Mouse (Mus musculus): ENCODE measurements at regions not wholly inside any gene's neighbourhood (a gene's known extent, or its start where the extent isn't known, plus 50 kb on each side); places are given as distances from the start of the nearest gene placed in this dataset.
"Not testable (repeated sequence)": the region's sequence is repeated elsewhere in the genome, so short reads cannot be mapped to it uniquely, and the experiment has no call there.

DNA sequence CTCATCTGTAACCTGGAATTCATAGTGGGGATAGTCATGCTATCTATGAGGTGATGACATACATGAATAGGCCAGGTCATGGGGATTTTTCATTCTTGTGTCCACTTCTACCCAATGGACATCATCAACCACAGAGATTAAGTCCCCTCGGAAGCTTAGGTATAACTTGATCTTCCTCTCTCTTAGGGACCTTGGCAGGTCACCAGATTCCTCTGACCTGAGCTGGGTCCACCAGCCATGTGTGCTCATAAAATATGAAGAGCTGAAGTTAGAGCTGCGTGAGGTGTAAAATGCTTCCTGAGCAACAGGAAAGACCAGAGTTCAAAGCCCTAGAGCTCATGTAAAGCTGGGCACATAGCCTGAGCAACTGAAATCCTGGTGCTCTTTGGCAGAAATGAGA, 105.3 kb downstream of the Ero1lb start:
- H3K4me3 ChIP-seq; H3K9me3 ChIP-seq; H3K9ac ChIP-seq; ATAC-seq (ENCODE audit: low read depth); H3K4me2 ChIP-seq; H3K4me1 ChIP-seq (replicated peaks); H3K36me3 ChIP-seq; H3K27me3 ChIP-seq; H3K27ac ChIP-seq (replicated peaks): not testable (repeated sequence)
- 92% methylated on average over 2 of the region's 2 CpGs for WGBS

DNA sequence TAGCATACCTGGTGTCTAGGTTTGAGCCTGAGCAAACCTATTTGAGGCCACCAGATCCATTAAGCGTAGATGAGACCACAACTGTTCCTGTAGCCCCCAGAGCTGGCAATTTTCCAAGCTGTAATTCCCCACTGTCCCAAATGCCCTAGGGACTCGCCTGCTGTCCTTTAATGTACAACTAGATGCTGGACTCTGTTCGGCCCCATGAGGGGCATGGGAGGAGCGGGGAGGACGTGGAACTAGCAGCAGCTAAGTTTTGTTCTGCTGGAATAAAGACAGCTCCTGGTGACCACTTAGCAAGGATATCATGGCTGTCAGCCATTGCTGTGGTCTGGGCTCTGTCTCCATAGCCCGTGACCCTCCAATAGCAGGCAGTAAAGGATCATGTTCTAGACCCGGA, 103.1 kb downstream of the Ero1lb start:
- not testable (repeated sequence) for H3K9ac ChIP-seq; H3K4me1 ChIP-seq (replicated peaks); H3K36me3 ChIP-seq; H3K4me3 ChIP-seq; H3K4me2 ChIP-seq; H3K27ac ChIP-seq (replicated peaks); H3K27me3 ChIP-seq; ATAC-seq (ENCODE audit: low read depth); H3K9me3 ChIP-seq
- no CpG with 5 or more reads among the region's 7 CpGs for WGBS

- not testable (repeated sequence) for H3K4me1 ChIP-seq (replicated peaks); H3K4me3 ChIP-seq; H3K4me2 ChIP-seq; H3K27ac ChIP-seq (replicated peaks); H3K36me3 ChIP-seq; H3K27me3 ChIP-seq; H3K9me3 ChIP-seq; H3K9ac ChIP-seq; ATAC-seq (ENCODE audit: low read depth)
- WGBS, result 77% methylated on average over 9 of the region's 9 CpGs
Measured at GRCm38 (mm10) chr13:12667727-12668665, 102.3 kb downstream of the Ero1lb start.

DNA sequence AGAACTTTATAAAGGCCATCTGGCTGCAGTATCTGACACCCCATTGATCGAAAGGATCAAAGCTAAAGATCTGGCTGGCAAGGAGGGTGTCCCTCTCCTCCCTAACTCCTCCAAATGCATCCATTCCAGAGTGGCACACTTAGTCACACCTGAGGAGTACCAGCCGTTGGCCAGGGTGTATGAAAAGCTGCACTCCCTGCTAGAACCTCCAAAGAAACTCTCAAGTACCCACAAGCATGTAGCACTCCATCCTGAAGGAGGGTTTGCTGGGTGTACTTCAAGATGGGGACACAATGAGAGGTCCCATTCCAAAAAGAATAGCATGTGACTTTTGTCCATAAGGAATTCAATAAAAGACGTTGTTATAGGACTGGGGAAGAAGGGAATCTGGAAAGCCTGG, 100.4 kb downstream of the Ero1lb start:
- H3K4me3 ChIP-seq; H3K27me3 ChIP-seq; ATAC-seq (ENCODE audit: low read depth); H3K4me1 ChIP-seq (replicated peaks); H3K9ac ChIP-seq; H3K9me3 ChIP-seq; H3K27ac ChIP-seq (replicated peaks); H3K4me2 ChIP-seq; H3K36me3 ChIP-seq: not testable (repeated sequence)
- 80% methylated on average over 3 of the region's 3 CpGs for WGBS

Measured in neural tube, embryonic 13.5 days (tissue).